Comparison of ENCODE assay signal across 22 mouse cellular contexts in genomic region chr8:39742377-39742776, GRCm38 (mm10).
A peak's percentile ranks its signal among the peaks of the same experiment; 100 is the strongest.
DNase-seq lines count a peak whose midpoint lies in the region; ATAC-seq lines count a peak whose summit lies in the region.
"Had no signal": no experiment of that assay in that cellular context is flagged by ENCODE, and none has a peak within 500 bp of the region (broad histone marks: within the 10 kb centered on the region; RNA-seq: fewer than 3 reads in every experiment).

No protein-coding gene starts in this region.

- no peaks in the 10 kb centered on the region for H3K27me3 ChIP-seq in hindbrain, embryonic 10.5 days (ENCODE audit: insufficient read depth, poor library complexity, severe bottlenecking)
- H3K27me3 ChIP-seq: embryonic facial prominence, embryonic 15.5 days; kidney, embryonic 15.5 days; midbrain, embryonic 12.5 days; neural tube, embryonic 15.5 days had no signal

- H3K4me3 ChIP-seq in hindbrain, embryonic 10.5 days = no peak overlapping the region
- H3K4me3 ChIP-seq: embryonic facial prominence, embryonic 15.5 days; kidney, embryonic 15.5 days; midbrain, embryonic 12.5 days; neural tube, embryonic 15.5 days had no signal

- no peaks in the 10 kb centered on the region for H3K36me3 ChIP-seq in hindbrain, embryonic 10.5 days
- H3K36me3 ChIP-seq: embryonic facial prominence, embryonic 15.5 days; kidney, embryonic 15.5 days; midbrain, embryonic 12.5 days; neural tube, embryonic 15.5 days had no signal

- no peak for DNase-seq in frontal cortex, postnatal 25 days (ENCODE audit: low spot score in 2 of 2)
- peak; percentile 6 to 37 for DNase-seq in left cerebral cortex, adult 9 months (ENCODE audit: low spot score in 2 of 2)
- no peak for DNase-seq in left cerebral cortex, postnatal 10 days (ENCODE audit: extremely low spot score in 1 of 2, low spot score in 2 of 2)
- DNase-seq in right cerebral cortex, postnatal 36 days (ENCODE audit: low spot score in 2 of 2) = peak; percentile 2 to 4
- no peak for DNase-seq in right cerebral cortex, postnatal 4 days
- no peak for DNase-seq in hindbrain, embryonic 10.5 days (ENCODE audit: low spot score)
- DNase-seq: adrenal gland, postnatal 36 days; cerebellum, adult 11 months; cerebellum, adult 9-11 months; gastrocnemius, postnatal 14 days; heart, adult 11 months; kidney, postnatal 36 days; thymus, postnatal 25 days had no signal

- H3K27ac ChIP-seq in hindbrain, embryonic 10.5 days = no peak overlapping the region
- H3K27ac ChIP-seq: embryonic facial prominence, embryonic 15.5 days; kidney, embryonic 15.5 days; midbrain, embryonic 12.5 days; neural tube, embryonic 15.5 days had no signal

- no peaks in the 10 kb centered on the region for H3K4me1 ChIP-seq in hindbrain, embryonic 10.5 days (replicated peaks)
- H3K4me1 ChIP-seq: embryonic facial prominence, embryonic 15.5 days; kidney, embryonic 15.5 days; midbrain, embryonic 12.5 days; neural tube, embryonic 15.5 days had no signal

- H3K9me3 ChIP-seq in hindbrain, embryonic 10.5 days = no peaks in the 10 kb centered on the region
- H3K9me3 ChIP-seq: embryonic facial prominence, embryonic 15.5 days; kidney, embryonic 15.5 days; midbrain, embryonic 12.5 days; neural tube, embryonic 15.5 days had no signal

- intact Hi-C loops in left cerebral cortex, postnatal 10 days (cut with DNase I) = no loop called here

- ATAC-seq in frontal cortex, adult (ENCODE audit: low TSS enrichment) = peak; percentile 99
- ATAC-seq: forebrain, embryonic 16.5 days; hindbrain, embryonic 16.5 days; intestine, postnatal 0 days; Patski had no signal

Comparison
In these comparisons a context has a peak if more than half of its experiments do, and no peak if none do; other contexts are left out.
1. DNase-seq: peak in left cerebral cortex, adult 9 months (2 of 2) and right cerebral cortex, postnatal 36 days (2 of 2); none in frontal cortex, postnatal 25 days (0 of 2), left cerebral cortex, postnatal 10 days (0 of 2), right cerebral cortex, postnatal 4 days (single experiment) and hindbrain, embryonic 10.5 days (single experiment).